Mouse (Mus musculus) left cerebral cortex, adult 2 months (tissue): ENCODE results near the gene Tmem274. TPM values are rescaled to one million over a fixed set of nuclear protein-coding genes. Genes with fewer than 3 reads are reported as not detected.
A peak's percentile ranks its signal among the peaks of the same experiment; 100 is the strongest.
"Not testable (repeated sequence)": the region's sequence is repeated elsewhere in the genome, so short reads cannot be mapped to it uniquely, and the experiment has no call there.

Source experiments
- DNase-seq, 2 experiments: peaks; one replicate each; pipeline ENCODE4 v3.0.0; 2021 to 2022; ENCODE audit warnings: low spot score in 2 of 2, mixed read lengths in 1 of 2; ENCODE audit errors: extremely low spot score in 1 of 2
- H3K27ac ChIP-seq: fragments of 200-600 bp; 2 replicates; pipeline ENCODE4 v1.8.1; 2022
- H3K4me3 ChIP-seq: fragments of 200-600 bp; 2 replicates; pipeline ENCODE4 v1.8.1; 2022
- CTCF ChIP-seq: fragments of 200-600 bp; IDR thresholded peaks from 2 replicates; pipeline ENCODE4 v1.8.1; 2022; ENCODE audit warnings: antibody characterized with exemption, mild to moderate bottlenecking, moderate library complexity
- intact Hi-C: fragments of 180-260 bp; cut with DNase I; formaldehyde crosslinking; loops from one replicate; pipeline ENCODE4 v1.15.1; 2025
- long read RNA-seq, 2 experiments: library from polyadenylated mRNA; stranded (forward); transcript quantifications; one replicate each; pipeline ENCODE4 v2.0.0; 2021; ENCODE audit warnings: borderline mapping rate in 2 of 2
- total RNA-seq, 2 experiments: library from RNA; stranded (reverse); gene quantifications; 2 replicates each; pipeline ENCODE4 v1.2.3; 2021

The Tmem274 gene
- not detected for total RNA-seq
- long read RNA-seq, experiment 1, result 0 reads
- long read RNA-seq, experiment 2, result 0 reads

DNA sequence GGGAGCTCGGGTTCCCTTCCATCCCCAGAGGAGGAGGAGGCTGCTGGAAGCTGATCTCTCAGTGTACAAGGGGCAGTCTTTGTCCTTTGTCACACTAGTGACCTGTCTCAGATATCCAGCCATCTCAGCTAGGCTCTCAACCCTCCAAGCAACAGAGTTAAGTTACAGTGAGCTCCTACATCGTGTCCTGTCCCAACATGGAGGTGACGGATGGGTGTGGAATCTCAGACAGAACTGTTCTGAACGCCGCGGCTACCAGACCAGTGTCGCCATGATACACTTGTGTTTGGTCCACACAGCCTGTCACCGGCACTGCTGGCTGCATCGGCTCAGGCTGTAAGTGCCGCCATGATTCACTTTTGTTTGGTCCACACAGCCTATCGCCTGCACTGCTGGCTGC lies at the start of gene Tmem274:
Gene Tmem274 (plus strand): TSS at position 301 of the 400 bp plus-strand sequence.
- Histone ChIP-seq H3K4me3 (no peak within 1 kb of the TSS), H3K27ac (no peak within 1 kb of the TSS)
- DNase-seq, result no peak
- intact Hi-C loops, result no loop called here
- no peak for TF ChIP-seq CTCF

DNA sequence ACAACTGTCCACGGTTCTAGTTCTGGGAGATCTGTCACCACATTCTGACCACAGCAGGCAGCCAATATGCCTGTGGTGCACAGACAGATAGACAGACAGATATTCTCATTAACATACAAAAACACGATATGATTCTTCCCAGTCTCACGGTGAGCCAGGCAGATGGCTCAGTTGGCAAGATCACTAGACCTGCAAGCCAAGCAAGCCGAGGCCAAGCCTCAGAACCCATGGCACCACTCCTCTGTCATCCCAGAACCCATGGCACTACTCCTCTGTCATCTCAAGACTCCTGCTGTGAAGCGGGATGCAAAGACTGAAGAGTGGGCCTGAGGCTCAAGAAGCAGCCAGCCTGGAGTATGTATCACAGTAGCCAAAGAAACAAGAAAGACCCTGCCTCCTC lies 47.6 kb upstream of the Tmem274 start:
- intact Hi-C loops, result no loop called here
- H3K27ac ChIP-seq, result no peak overlapping the region
- DNase-seq, result no peak
- H3K4me3 ChIP-seq, result no peak overlapping the region
- no peak for TF ChIP-seq CTCF

DNA sequence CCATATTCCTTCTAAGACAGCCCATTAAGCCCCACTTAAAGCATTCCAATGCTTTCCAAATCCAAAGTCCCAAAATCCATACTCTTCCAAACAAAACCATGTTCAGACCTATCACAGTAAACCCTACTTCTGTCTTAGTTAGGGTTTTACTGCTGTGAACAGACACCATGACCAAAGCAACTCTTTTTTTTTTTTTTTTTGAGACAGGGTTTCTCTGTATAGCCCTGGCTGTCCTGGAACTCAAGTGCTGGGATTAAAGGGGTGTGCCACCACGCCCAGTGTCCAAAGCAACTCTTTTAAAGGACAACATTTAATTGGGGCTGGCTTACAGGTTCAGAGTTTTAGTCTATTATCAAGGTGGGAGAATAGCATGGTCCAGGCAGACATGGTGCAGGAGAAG lies 45.3 kb upstream of the Tmem274 start:
- intact Hi-C loops, result loop anchor here (1.0 kb wide), 1 partner anchor 8 kb away; no protein-coding TSS in a partner anchor

DNA sequence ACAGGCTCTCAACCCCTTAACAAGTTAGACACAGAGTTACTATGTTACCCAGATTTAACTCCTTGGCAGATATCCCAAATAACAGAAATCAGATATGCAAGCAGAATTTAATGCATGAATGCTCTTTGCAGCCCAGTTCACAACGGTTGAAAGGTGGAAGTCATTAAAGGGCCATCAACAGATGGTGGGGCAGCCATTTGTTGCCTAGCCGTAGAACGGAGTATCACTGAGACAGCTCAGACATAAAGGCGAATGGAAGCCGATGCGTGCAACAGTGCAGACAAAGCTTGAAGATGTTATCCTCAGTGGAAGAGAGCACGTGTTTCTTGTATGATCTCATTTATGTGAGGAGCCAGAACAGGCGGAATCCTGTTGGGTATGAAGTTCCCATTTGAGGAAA lies 36.6 kb upstream of the Tmem274 start:
- no peak for TF ChIP-seq CTCF
- no peak for DNase-seq
- intact Hi-C loops, result loop anchor here (1.0 to 10.0 kb wide), 2 partner anchors 9 to 296 kb away; no protein-coding TSS in a partner anchor
- Histone ChIP-seq H3K27ac (no peak overlapping the region), H3K4me3 (no peak overlapping the region)

More for the DNA sequence above, 45.3 kb upstream of the Tmem274 start:
- H3K27ac ChIP-seq, DNase-seq, H3K4me3 ChIP-seq: not testable (repeated sequence)

DNA sequence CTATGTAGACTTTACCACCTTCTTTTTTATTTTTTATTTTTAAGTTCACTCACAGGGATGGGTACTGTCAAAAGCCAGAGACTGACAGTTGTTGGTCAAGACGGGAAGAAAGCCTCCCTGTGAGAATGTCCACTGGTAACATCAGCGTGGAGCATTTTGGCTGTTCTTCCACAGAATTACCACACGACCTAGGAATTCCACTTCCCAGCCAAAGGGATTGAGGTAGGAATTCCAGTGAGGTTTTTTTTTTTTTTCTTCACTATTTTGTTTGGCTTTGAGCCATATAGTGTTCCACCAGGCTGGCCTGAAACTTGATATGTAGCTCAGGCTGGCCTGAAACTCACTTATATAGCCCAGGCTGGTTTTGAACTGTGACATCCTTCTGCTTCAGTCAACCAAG lies 34.7 kb upstream of the Tmem274 start:
- TF ChIP-seq CTCF, result no peak
- intact Hi-C loops, result loop anchor here (10.0 kb wide), 1 partner anchor 298 kb away; no protein-coding TSS in a partner anchor

DNA sequence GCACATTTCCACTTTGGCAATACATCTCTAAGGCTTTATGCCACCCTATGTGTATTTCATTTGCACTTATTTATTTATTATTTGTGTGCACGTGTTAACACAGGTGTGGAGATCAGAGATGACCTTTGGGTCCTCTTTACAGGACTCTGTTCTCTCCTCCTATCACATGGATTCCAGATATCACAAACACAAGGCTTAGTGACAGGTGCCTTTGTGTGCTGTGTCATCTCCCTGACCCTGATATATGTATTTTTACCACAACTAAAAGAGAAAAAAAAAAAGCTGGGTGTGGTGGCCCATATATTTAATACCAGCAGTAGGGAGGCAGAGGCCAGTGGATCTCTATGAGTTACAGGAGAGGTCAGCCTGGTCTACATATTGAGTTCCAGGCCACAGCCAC lies 32.7 kb upstream of the Tmem274 start:
- TF ChIP-seq CTCF, result no peak
- intact Hi-C loops, result loop anchor here (2.0 to 10.0 kb wide), 2 partner anchors 18 to 300 kb away; partner anchors contain the start of gene Ube4b
- no peak overlapping the region for H3K4me3 ChIP-seq
- H3K27ac ChIP-seq, result no peak overlapping the region
- DNase-seq, result no peak

More for the DNA sequence above, 34.7 kb upstream of the Tmem274 start:
- DNase-seq, result no peak
- H3K4me3 ChIP-seq, result no peak overlapping the region
- no peak overlapping the region for H3K27ac ChIP-seq

DNA sequence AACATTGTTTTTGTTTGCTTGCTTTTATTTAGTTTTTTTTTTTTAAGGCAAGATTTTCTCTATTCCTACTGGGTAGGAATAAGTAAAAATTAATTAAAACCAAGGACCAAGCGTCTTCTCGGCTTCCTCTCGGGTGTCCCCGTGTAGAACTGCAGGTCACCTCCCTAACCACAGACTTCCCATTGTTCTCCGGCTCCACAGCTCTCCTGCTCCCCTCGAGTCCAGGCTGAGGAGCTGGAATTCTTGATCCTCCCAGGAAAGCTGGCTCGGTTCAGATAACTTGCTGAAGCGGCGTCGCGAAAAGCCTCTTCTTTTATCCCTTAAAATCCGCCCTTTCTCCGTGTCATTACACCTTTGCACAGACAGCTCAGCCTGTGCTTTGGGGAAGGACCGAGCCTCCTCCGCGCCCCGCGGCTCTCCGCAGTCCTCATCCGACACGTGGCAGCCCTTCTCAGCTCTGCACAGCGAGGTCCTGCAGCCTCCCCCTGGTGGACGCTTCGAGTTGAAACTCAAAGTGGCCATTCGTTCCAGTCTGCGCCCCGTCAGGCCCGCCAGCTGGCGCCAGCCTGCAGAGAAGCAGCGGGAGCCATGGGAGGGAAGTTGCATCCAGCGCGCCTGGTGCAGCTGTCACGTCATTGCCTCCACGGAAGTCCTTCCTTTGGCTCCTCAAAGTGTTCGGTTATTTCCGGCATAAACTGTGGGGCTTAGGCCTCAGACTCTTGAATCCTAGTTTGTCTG lies 32.0 kb upstream of the Tmem274 start:
- intact Hi-C loops, result loop anchor here (2.0 to 10.0 kb wide), 2 partner anchors 18 to 300 kb away; partner anchors contain the start of gene Ube4b
- DNase-seq, result peak; percentile 83 to 85
- H3K27ac ChIP-seq, result peak overlapping the region; percentile 80
- peak; percentile 75 for TF ChIP-seq CTCF
- H3K4me3 ChIP-seq, result peak overlapping the region; percentile 43

DNA sequence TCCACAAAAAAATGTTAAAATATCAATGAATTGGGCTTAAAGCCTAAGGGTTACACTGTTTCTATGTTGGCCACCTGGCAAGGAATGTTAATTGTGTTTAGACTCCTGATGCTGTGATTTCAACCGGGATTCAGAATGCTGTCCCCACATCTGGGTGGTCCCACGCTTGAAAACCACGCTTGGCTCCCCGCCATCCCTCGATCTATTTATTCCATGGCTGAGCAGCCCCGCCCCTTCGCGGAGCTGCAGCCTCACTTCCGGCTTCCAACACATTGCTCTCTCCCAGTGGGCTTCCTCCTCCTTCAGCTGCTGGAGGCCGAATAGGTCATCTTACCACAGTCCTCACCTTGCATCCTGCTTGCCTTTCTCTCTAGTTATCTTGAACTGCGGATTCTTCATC lies 31.3 kb upstream of the Tmem274 start:
- no peak for TF ChIP-seq CTCF
- intact Hi-C loops, result loop anchor here (2.0 to 10.0 kb wide), 2 partner anchors 19 to 301 kb away; partner anchors contain the start of gene Ube4b
- Histone ChIP-seq H3K27ac (peak overlapping the region; percentile 80), H3K4me3 (no peak overlapping the region; the same call in 1 of the 2 replicates)
- DNase-seq, result peak; percentile 16

DNA sequence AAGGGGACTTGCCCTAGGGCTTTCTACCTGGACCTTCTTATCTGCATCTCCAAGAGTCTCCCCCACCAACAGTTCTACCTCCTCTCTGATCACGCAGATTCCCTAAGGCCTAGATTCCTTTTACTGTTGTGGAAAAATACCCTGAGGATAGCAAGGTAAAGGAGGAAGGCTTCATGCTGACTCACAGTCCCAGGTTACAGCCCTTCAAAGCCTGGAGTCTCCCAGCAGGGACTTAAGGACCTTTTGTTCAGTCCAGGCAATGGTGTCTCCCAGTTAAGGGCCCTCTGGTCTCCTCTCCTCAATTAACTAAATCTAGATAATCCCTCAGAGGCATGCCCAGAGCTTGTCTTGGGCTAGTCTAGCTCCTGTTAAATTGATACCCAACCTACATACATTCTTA lies 30.9 kb upstream of the Tmem274 start:
- Histone ChIP-seq H3K4me3 (no peak overlapping the region), H3K27ac (no peak overlapping the region)
- DNase-seq, result no peak
- no peak for TF ChIP-seq CTCF
- intact Hi-C loops, result loop anchor here (10.0 kb wide), 1 partner anchor 302 kb away; no protein-coding TSS in a partner anchor

DNA sequence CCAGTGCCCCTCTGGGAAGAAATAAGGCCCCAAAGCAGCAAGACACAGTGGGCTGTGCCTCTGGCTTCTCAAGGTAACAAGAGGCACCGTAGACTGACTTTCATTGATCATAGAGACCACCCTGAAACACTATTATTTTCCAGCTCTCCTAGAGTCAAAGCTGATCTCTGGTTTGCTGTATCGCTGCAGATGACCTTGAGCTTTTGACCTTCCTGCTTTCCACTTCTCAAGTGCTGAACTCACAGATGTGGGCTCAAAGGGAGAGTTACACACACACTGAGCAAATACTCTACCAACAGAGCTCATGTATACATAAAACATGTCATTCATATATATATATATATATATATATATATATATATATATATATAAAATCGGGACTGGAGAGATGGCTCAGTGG lies 26.5 kb upstream of the Tmem274 start:
- no peak overlapping the region for H3K4me3 ChIP-seq
- intact Hi-C loops, result no loop called here
- no peak for TF ChIP-seq CTCF
- no peak for DNase-seq
- no peak overlapping the region for H3K27ac ChIP-seq

DNA sequence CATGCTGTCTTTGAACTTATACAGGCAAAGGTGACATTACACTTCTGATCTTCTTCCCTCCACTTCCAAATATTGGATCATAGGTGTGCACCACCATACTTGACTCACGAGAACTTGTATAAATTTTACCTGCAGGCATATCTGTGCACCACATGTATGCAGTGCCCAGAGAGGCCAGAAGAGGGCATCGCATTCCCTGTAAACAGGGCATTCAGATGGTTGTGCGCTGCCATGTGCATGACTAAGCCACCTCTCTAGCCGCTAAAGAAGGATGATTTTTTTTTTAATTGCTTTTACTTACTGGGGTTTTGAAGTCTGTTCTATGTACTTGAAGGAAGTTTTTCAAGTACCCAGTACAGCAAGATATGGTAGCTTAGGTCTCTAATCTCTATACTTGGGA lies 23.5 kb upstream of the Tmem274 start:
- intact Hi-C loops, result no loop called here

DNA sequence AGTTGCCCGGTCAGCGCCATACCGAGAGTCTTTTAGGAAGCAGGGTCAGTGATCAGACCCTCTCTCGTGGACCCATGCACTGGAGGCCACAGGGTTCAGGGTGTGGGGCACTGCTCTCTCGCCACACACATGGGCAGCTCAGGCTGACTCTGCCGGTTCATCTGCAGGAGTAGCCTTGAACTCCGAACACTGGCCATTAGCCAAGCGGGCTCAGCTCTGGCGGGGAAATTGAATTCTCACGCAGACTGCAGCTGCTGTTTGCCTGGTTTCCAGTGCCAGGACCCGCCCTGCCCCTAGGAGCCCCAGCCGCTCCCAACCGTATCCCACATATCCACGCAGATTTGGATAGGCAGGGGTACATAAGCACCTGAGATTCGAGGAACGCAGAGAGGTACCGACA lies 22.9 kb upstream of the Tmem274 start:
- Histone ChIP-seq H3K27ac (no peak overlapping the region), H3K4me3 (no peak overlapping the region)
- intact Hi-C loops, result no loop called here
- no peak for DNase-seq
- no peak for TF ChIP-seq CTCF

More for the DNA sequence above, 23.5 kb upstream of the Tmem274 start:
- peak; percentile 42 for TF ChIP-seq CTCF
- no peak for DNase-seq
- Histone ChIP-seq H3K4me3 (no peak overlapping the region), H3K27ac (no peak overlapping the region)
